Mouse (Mus musculus) mesoderm, embryonic 11.5 days (tissue): ENCODE data around the gene Tbce.
"Not testable (repeated sequence)": the region's sequence is repeated elsewhere in the genome, so short reads cannot be mapped to it uniquely, and the experiment has no call there.

Source experiments
- DNase-seq: peaks from one replicate; pipeline ENCODE4 v3.0.0-alpha.2; 2012; ENCODE audit warnings: low read depth, low spot score

The Tbce gene

GRCm38 (mm10) chr13:14039292-14039965 lies at the start of gene Tbce:
Gene Tbce (minus strand): TSS chr13:14039638.
- peak; percentile 93 for DNase-seq

- no peak for DNase-seq
Measured at GRCm38 (mm10) chr13:14088669-14089068, 49.2 kb upstream of the Tbce start.

DNA sequence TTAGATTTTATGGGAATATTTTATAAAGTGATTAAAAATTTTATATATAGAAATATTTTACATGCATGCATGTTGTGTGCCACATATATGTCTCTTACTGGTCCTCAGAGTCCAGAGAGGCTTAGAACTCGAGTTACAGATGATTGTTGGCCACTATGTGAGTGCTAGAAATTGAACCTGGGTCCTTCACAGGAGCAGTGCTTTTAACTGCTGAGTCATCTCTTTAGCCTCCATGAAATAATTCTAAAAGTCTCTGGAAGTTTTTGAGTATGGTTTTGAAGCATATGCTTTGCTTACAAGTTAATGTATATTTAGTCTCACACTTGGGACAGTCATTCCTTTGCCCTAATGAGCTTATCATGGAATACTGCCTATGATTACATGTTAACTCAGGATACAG lies 35.9 kb upstream of the Tbce start:
- no peak for DNase-seq

DNA sequence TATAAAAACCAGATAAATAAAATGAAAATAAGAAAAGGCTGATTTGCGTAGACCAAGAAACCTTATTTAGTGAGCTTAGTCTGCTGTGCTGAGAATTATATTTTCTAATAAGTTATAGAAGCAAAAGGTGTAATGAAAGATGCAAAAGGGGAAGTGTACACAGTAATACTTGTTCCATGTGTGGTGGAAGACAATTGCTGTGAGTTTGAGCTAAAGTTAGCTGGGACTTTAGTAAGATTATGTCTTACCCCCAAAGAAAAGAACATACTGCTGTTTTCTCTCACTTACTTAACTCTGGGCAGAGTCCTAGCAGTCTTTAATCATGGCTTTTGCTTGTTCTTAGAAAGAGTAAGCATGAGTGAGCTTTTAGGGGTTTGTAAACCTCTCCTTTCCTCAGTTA lies 34.9 kb upstream of the Tbce start:
- DNase-seq = no peak

- DNase-seq = no peak
Measured at GRCm38 (mm10) chr13:14069291-14069690, 29.9 kb upstream of the Tbce start.

DNA sequence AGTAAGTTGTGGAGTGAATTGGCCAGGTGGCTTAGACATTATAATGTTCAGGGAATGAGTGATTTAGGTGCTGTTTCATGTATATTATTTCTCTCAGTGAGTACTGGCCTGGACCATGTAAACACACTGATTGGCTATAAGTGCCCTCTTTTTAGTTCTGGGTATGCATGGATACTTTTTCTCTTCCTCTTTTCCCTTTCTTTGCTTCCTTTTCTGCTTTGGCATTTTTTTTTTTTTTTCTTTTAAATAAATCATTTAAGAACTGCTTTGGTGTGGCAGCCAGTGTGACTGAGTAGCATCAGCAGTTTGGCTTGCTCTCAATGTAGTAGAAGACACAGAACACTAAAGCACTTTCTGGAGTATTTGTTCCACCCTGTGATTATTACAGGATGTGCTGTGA lies 28.6 kb upstream of the Tbce start:
- DNase-seq = no peak

DNA sequence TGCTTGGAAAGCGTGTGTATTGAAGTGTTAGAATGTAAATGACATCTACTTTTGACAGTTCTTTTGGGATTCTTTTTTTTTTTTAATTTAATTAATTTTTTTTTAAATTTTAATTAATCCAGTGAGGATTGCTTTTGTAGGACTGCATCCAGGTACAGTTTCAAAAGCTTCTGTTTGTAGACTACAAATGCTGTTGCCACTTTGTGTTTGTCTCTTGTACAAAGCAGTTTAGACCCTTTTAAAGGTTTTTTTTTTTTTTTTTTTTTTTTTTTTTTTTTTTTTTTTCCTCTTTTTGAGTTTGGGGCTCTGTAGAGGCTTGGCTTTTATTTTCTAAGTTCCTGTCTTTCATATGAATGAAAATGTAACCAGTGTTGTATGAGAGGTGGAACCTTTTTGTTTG lies 26.3 kb upstream of the Tbce start:
- DNase-seq = no peak

DNA sequence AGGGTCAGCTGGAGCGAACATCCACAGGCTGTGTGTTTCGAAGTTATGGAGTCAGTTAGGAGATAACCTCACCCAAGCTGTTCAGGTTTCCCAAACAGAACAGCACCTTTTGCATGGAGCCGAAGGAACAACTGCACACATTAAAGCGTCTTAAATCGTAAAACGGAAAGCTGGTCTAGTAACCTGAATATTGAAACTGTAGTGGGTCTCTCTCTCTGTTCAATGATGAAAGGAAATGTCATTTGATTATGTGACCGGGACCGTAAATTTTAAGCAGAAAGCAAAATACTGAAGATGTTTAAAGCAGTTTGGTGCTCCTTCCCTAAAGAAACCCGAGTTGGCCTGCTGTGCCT lies 25.6 kb upstream of the Tbce start:
- DNase-seq = peak; percentile 16

DNA sequence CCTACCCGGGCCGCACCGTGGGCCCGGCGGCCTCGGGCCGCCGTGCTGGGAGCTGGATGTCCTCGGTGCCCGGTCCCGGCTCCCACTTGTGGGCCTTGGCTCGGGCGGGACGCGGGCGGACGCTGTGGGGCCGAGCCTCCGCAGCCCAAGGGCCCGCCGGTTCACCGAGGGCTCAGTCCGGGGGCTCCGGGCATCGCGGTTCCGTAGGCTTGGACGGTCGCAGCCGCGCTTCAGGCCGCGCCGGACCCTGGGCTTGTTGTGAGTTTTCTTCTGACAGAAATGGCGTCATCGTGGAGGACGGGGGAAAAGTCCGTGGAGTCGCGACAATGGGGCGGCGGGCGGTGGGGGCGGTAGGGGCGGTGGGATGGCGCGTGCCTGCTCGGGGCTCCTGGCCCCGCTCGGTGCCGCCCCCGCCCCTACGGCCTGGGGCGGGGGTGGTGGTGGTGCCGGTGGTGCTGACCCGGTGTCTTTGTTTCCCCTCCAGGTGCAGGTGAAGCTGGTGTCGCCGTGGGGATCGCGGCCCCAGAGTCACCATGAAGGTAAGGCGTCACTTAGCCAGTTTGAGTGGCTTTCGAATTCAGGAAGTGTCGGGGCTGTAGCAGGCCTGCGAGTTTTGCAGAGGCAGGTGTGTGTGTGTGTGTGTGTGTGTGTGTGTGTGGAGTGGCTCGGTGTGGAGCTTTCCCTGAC lies 25.0 kb upstream of the Tbce start:
- DNase-seq = peak; percentile 29

GRCm38 (mm10) chr13:14063942-14064271 lies 24.5 kb upstream of the Tbce start:
- no peak for DNase-seq

- peak; percentile 98 for DNase-seq
Measured at GRCm38 (mm10) chr13:14063013-14063941, 23.8 kb upstream of the Tbce start, which contains the start of the genes Arid4b and Ggps1. Gene Arid4b (plus strand): TSS chr13:14063232. Gene Ggps1 (minus strand): TSS chr13:14063488.

DNA sequence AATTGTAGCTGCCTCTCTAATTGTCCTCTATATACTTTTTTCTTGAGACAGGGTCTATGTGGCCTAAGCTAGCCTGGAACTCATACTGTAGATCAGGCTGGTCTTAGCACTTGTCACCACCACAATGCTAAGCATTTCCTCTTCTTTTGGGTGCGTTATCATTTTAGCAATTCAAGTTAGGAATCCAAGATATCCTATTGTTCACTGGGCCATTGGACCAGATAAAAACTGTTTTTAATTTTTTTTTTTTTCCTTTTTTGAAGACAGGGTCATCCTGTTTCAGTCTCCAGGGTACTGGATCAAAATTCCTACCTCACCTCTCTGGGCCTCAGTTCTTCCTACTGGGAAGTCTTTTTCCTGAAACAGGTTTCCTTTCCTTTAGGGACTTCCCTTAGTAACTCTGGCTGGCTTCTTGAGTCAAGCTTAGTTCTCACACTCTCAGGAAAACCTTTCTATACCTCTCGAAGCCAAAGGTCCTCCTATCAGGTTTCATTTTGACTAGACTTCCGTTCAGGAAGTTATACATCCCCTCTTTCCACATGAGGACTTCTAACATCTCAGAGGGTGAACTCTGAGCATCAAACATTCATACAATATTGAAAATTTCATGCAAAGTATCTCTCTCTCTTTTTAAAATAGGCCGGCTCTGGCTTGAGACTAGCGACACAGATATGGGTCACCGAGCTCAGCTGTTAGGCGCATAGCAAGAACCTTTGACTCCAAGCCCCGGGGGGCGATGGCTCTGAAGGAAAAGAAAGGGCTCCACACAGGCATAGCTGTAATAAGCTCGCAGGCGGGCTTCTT lies 23.0 kb upstream of the Tbce start:
- no peak for DNase-seq

- no peak for DNase-seq
Measured at GRCm38 (mm10) chr13:14059582-14059981, 20.1 kb upstream of the Tbce start.

DNA sequence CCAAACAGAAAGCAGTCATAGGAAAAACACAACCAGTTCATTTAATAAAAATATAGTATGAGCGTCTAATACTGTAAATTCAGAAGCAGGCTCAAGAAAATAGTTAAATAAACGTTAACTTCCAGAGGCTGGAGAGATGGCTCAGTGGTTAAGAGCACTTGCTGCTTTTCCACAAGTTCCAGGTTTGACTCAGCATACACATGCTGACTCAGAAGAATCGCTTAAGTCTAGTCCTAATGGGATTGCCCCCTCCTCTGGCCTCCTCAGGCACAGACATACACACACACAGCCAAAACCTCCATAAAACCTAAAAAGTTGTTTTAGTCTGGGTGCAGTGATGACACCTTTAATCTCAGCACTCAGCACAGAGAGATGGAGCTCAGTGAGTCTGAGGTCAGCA lies 17.4 kb upstream of the Tbce start:
- no peak for DNase-seq

GRCm38 (mm10) chr13:14049878-14050277 lies 10.4 kb upstream of the Tbce start:
- DNase-seq = no peak

DNA sequence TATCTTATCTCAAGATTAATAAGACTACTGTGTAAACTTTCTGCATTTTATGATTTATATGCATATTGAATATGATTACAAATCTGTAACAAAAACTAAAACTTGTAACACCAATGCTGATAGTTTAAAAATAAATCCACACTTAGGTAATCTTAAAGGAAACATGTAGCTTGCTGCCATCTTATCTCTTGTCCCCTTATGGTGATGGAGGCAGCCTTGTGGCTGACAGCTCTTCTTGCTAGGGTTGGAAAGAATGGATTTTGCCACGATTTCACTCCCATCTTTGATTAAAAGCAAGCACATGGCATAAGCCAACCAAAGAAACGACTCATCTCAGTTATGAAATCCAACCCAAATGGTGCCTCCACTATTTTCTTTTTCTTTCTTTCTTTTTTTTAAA lies 5.1 kb upstream of the Tbce start:
- no peak for DNase-seq

DNA sequence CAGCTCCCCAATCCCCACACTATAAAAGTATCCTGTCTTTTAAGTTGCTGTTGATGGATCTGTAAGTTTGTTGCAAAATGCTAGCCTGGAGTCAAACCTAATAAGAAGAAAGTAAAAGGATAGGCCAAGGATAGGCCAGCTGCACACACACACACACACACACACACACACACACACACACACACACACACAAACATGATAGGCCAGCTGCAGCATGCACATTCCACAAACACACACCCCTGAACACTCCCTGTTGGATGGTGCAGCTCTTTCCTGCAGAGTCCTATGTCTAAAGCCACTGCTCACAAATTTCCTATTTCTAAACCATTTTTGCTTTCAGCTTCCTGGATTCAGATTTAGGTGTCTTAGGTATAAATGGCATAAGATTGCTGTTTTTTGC lies 4.4 kb upstream of the Tbce start:
- no peak for DNase-seq

DNA sequence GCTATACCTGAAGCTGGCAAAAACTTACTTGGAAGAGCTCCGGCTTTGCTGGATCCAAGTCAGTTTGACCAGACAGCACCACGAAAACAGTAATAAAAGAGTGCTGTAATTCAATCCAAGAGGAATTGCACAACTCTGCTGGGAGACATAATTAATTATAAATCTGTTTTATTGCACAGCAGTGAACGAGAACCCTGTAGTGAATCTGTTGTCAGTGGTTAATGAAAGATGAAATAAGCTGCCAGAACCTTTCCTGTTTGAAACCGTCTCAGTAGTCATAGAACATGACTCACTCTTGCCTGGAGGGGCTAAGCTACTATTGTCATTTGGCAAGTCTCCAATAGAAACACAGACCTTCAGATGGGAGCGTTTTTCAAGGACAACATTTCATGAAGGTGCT lies 748 bp upstream of the Tbce start:
- no peak for DNase-seq

DNA sequence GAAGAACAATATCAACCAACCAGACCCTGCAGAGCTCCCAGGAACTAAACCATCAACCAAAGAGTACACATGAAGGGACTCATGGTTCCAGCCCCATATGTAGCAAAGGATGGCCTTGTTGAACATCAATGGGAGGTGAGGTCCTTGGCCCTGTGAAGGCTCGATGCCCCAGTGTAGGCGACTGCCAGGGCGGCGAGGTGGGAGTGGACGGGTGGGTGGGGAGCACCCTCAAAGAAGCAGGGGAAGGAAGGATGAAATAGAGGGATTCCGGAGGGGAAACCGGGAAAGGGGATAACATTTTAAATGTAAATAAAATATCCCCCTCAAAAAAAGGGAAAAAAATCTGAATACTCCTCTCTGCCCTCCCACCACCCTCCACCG lies 537 bp downstream of the Tbce start:
- DNase-seq = no peak

DNA sequence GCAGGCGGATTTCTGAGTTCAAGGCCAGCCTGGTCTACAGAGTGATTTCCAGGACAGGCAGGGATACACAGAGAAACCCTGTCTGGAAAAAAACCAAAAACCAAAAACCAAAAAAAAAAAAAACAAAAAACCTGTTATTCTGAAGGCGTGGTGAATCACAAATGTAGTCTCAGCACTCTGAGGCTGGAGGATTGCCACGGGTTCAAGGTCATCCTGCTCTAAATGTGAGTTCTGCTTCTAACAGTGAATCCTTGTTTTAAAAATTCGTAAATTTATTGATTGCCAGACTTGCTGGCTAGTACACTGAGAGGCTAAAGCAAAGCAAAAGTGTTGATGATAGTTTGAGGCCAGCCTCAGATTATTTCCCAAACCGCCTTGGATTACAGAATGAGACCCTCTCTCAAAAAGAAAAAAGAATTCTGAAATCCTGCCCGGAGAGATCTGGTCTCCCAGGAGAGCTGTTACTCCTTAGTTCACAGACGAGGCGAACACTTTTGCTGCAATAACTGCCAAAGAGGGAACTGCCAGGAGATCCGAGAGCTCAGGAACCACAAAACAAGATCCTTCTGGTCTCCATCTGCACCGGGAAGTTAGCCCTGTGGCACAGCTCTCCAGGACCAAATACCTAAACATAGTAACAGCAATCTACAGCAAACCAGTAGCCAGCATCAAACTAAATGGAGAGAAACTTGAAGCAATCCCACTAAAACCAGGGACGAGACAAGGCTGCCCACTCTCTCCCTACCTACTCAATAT lies 3.4 kb downstream of the Tbce start:
- DNase-seq = no peak

GRCm38 (mm10) chr13:14035352-14035751 lies 4.1 kb downstream of the Tbce start:
- not testable (repeated sequence) for DNase-seq
